Mouse (Mus musculus) erythroblast, embryonic 14.5 days (primary cell): ENCODE measurements around the gene Adamtsl4.

Experiments
- GATA1 ChIP-seq: IDR thresholded peaks from 2 replicates; pipeline ENCODE4 v1.6.1; 2012; ENCODE audit warnings: low read length, inconsistent platforms, mixed read lengths
- TAL1 ChIP-seq: IDR thresholded peaks from 3 replicates; pipeline ENCODE4 v1.6.1; 2012; ENCODE audit warnings: low read length, inconsistent platforms, mixed read lengths

GRCm38 (mm10) chr3:95696360-95696759, 8.6 kb upstream of the Adamtsl4 start:
- TF ChIP-seq GATA1 (no peak), TAL1 (no peak)
